Mouse (Mus musculus) left cerebral cortex, adult 2 months (tissue): ENCODE results near the gene Picalm. TPM values are rescaled to one million over a fixed set of nuclear protein-coding genes. Genes with fewer than 3 reads are reported as not detected.
"Not testable (repeated sequence)": the region's sequence is repeated elsewhere in the genome, so short reads cannot be mapped to it uniquely, and the experiment has no call there.

Experiments used
- DNase-seq, 2 experiments: peaks; one replicate each; pipeline ENCODE4 v3.0.0; 2021 to 2022; ENCODE audit warnings: low spot score in 2 of 2, mixed read lengths in 1 of 2; ENCODE audit errors: extremely low spot score in 1 of 2
- H3K27ac ChIP-seq: fragments of 200-600 bp; 2 replicates; pipeline ENCODE4 v1.8.1; 2022
- H3K4me3 ChIP-seq: fragments of 200-600 bp; 2 replicates; pipeline ENCODE4 v1.8.1; 2022
- CTCF ChIP-seq: fragments of 200-600 bp; IDR thresholded peaks from 2 replicates; pipeline ENCODE4 v1.8.1; 2022; ENCODE audit warnings: antibody characterized with exemption, mild to moderate bottlenecking, moderate library complexity
- intact Hi-C: fragments of 180-260 bp; cut with DNase I; formaldehyde crosslinking; loops from one replicate; pipeline ENCODE4 v1.15.1; 2025
- total RNA-seq, 2 experiments: library from RNA; stranded (reverse); gene quantifications; 2 replicates each; pipeline ENCODE4 v1.2.3; 2021

The Picalm gene
- total RNA-seq, 2 experiments from 2014 or later = 143 to 144 TPM

GRCm38 (mm10) chr7:90165970-90166369, 36.0 kb downstream of the Picalm start:
- no peak for DNase-seq
- no peak for TF ChIP-seq CTCF
- intact Hi-C loops = no loop called here
- H3K4me3 ChIP-seq = no peak overlapping the region
- H3K27ac ChIP-seq = no peak overlapping the region

GRCm38 (mm10) chr7:90167777-90168176, 37.8 kb downstream of the Picalm start:
- H3K4me3 ChIP-seq, DNase-seq, H3K27ac ChIP-seq, intact Hi-C loops: not testable (repeated sequence)

- intact Hi-C loops = no loop called here
- TF ChIP-seq CTCF = no peak
- no peak overlapping the region for H3K4me3 ChIP-seq
- no peak for DNase-seq
- no peak overlapping the region for H3K27ac ChIP-seq
Observed at GRCm38 (mm10) chr7:90173778-90174177, 43.8 kb downstream of the Picalm start.

- H3K4me3 ChIP-seq = no peak overlapping the region
- TF ChIP-seq CTCF = no peak
- intact Hi-C loops = no loop called here
- no peak for DNase-seq
- H3K27ac ChIP-seq = no peak overlapping the region
Observed at GRCm38 (mm10) chr7:90175576-90175975, 45.6 kb downstream of the Picalm start.

GRCm38 (mm10) chr7:90180635-90181034, 50.6 kb downstream of the Picalm start:
- Histone ChIP-seq H3K27ac (no peak overlapping the region), H3K4me3 (no peak overlapping the region)
- TF ChIP-seq CTCF = no peak
- intact Hi-C loops = no loop called here
- no peak for DNase-seq

- H3K27ac ChIP-seq = no peak overlapping the region
- DNase-seq = no peak
- no peak overlapping the region for H3K4me3 ChIP-seq
- no peak; the same call in 1 of the 2 replicates for TF ChIP-seq CTCF
- intact Hi-C loops = no loop called here
Observed at GRCm38 (mm10) chr7:90200251-90200650, 70.2 kb downstream of the Picalm start.

GRCm38 (mm10) chr7:90201877-90202465, 72.0 kb downstream of the Picalm start:
- Histone ChIP-seq H3K4me3 (no peak overlapping the region), H3K27ac (peak overlapping the region; percentile 55; the same call in 1 of the 2 replicates)
- TF ChIP-seq CTCF = no peak
- DNase-seq = no peak
- intact Hi-C loops = no loop called here

- H3K27ac ChIP-seq = no peak overlapping the region
- TF ChIP-seq CTCF = no peak
- H3K4me3 ChIP-seq = no peak overlapping the region
- DNase-seq = no peak
- intact Hi-C loops = no loop called here
Observed at GRCm38 (mm10) chr7:90203914-90204313, 73.9 kb downstream of the Picalm start.

GRCm38 (mm10) chr7:90210116-90210515, 80.1 kb downstream of the Picalm start:
- Histone ChIP-seq H3K27ac (no peak overlapping the region), H3K4me3 (no peak overlapping the region)
- intact Hi-C loops = no loop called here
- DNase-seq = no peak
- no peak for TF ChIP-seq CTCF

- no peak overlapping the region for H3K27ac ChIP-seq
- TF ChIP-seq CTCF = no peak
- intact Hi-C loops = no loop called here
Observed at GRCm38 (mm10) chr7:90210947-90211346, 80.9 kb downstream of the Picalm start.

GRCm38 (mm10) chr7:90216511-90216910, 86.5 kb downstream of the Picalm start:
- intact Hi-C loops = no loop called here
- H3K4me3 ChIP-seq = no peak overlapping the region
- H3K27ac ChIP-seq = peak overlapping the region; percentile 59
- DNase-seq = no peak
- TF ChIP-seq CTCF = no peak

More at GRCm38 (mm10) chr7:90210947-90211346, 80.9 kb downstream of the Picalm start:
- H3K4me3 ChIP-seq = no peak overlapping the region
- DNase-seq = no peak

GRCm38 (mm10) chr7:90218122-90218521, 88.1 kb downstream of the Picalm start:
- intact Hi-C loops = no loop called here
- no peak for TF ChIP-seq CTCF
- no peak for DNase-seq
- Histone ChIP-seq H3K4me3 (no peak overlapping the region), H3K27ac (no peak overlapping the region)

GRCm38 (mm10) chr7:90221487-90221886, 91.5 kb downstream of the Picalm start:
- DNase-seq = no peak
- intact Hi-C loops = no loop called here
- Histone ChIP-seq H3K4me3 (no peak overlapping the region), H3K27ac (no peak overlapping the region)
- no peak for TF ChIP-seq CTCF
